Mouse (Mus musculus): ENCODE measurements around the gene Vash2.
"Not testable (repeated sequence)": the region's sequence is repeated elsewhere in the genome, so short reads cannot be mapped to it uniquely, and the experiment has no call there.

Vash2 gene

DNA sequence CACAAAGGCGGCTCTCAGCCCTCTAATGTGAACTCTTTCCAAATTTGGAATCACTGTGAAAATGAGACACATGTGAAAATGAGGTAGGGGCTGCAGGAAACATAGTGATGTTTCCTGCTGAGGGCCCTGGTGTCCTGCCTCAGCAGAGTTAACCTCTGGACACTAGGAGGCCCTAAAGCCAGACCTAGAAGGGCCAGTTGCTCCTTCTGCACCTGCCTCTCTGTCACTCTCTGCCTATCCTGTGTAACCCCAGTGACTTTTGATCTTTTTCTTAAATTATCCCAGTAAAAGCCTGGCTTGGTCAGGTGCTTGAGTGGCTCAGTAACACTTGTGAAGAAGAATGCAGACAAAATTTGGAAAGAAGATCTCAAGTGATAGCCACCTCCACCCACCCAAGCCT is 4.3 kb downstream of the Vash2 start:
- no peak for DNase-seq

DNA sequence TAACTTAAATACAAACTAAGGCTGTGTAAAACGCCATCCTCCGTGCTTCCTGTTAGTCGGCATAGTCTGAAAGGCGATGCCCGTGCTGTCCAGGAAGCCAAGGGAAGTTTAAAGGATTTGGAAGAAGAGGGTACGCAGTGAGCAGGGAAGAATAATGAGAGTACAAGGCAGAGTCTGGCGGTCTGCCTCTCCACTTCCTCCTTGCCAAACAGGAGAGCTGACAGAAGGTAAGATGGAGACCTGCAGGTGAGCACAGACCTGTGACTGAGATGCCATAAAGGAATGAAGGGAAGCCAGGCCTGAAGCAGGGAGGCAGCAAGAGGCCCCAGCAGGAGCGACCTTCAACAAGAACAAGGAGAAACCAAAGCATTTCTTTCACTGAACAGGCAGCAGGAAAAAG is 4.9 kb downstream of the Vash2 start:
- DNase-seq, result no peak

DNA sequence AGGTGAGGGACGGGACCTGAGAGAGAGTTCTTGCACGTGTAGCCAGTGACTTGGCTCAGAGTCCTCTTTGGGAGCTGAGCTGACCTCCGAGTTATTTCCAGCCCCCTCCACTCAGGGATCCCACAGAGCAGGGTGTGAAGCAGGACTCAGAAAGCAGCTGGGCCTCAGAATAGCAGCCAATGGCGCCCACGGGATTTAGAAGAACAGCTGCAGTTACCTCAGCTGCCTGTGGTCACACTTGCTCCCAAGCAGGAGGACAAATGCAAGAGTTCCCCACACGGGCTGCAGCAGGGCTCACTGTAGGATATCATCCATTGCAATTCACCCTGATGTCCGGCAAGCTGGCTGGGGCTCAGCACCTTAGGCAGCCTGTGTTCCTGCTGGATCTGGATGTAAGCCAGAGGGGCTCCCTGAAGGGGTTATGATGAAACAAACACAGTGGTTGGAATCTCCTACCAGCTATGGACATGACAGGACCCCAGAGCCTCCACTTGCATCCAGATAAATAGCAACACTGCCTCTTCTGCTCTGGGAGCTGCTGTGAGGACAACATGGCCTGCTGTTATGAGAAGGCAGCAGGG is 6.4 kb downstream of the Vash2 start:
- DNase-seq, result no peak

DNA sequence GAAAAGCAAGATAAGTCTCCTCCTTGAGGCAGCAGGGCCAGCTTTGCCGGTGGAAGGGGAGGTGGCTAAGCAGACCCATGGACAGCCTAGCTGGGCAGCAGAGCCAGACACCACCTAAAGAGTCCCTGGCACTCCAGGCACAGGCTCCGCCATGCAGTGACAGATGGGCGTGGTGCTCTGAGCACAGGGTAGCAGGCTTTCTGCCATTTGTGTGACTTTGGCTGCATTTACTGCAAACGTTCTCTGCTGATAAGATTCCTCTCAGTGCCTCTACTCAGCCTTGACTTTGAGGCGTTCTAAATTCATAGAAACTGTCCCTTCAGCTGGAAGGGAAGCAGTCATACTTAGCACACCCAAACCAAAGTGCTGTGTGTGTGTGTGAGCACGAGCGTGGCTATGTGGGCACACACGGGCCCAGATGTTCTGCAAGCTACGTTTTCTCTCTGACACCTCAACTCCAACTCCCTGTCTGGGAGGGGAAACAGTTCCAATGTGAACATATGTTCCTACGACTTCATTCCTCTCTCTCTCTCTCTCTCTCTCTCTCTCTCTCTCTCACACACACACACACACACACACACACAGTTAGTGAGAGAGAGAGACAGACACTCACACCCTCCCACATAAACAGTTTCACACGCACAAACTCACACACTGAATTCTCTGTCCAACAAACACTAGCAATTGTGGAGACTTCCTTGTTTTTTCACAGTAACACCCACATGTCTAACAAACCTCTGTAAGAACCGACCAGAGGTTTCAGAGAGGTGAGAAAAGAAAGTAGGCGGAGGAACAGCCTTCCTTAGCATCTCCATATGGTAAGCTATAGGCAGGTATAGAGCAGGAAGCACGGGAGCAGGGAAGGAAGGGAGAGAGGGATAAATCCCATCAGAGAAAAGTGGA is 7.1 kb downstream of the Vash2 start:
- DNase-seq, result no peak

DNA sequence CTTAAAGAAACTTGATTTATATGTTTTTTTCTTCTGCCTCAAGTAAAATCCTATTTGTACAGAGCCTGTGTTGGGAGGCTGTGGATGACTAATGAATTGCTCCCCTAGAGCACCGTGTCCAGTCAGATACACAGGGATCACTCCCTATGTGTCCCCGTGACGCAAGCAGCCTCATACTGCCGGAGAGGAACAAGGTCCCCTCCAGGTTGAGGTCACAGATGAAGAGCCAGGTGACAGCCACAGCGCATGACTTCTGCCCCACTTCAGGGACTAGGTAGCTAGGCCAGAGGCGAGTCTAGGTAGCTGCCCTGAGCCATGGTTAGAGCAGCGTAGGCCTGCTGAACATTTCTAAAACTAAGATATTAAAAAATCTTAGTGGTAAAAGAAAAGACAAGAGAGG is 11.1 kb downstream of the Vash2 start:
- DNase-seq, result no peak

DNA sequence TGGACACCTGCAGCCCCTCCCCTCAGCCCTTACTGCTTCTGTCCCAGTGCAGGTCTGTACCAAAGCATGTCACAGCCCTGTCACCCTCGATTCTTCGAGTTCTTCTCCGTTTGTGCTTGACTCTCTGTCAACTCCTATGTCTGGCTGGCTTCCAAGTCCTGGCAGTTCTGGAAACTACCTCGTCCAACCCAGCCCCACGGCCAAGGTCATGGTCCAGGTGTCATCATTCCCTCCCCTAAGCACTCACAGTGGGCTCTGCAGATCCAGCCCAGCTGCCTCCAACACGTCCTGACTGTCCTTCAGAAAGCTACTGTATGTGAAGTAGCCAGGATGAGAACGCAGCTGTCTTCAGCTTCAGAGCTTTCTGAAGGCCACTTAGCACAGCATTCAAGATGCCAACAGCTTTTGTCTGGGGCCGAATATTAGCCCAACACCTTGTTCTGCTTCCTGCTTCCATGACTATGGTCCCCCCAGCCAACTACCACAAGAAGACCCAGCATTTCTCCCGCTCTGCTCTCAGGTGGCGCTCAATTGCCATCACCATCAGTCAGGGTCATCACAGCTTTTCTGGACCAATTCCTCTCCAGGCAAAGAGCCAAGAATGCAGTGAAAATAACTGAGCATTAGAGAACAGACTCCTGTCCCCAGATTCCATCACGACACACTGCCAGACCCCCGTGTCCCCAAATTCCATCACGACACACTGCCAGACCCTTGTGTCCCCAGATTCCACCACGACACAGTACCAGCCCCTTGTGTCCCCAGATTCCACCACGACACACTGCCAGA is 13.9 kb downstream of the Vash2 start:
- no peak for DNase-seq

DNA sequence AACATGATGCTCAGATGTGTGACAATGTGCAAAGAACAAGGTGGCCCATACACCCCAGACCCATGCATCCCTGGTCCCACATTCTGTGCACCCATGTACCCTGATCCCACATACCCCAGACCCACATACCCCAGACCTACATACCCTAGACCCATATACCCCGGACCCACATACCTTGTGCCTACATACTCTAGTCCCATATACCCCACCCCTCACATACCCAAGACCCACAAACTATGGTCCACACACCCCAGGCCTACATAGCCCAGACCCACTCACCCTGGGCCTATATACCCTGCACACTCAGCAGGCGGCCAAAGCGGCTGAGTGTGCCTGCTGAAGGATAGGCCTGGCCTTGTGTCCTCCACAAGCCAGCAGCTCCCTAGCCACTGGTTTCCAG is 16.3 kb downstream of the Vash2 start:
- DNase-seq, result no peak

DNA sequence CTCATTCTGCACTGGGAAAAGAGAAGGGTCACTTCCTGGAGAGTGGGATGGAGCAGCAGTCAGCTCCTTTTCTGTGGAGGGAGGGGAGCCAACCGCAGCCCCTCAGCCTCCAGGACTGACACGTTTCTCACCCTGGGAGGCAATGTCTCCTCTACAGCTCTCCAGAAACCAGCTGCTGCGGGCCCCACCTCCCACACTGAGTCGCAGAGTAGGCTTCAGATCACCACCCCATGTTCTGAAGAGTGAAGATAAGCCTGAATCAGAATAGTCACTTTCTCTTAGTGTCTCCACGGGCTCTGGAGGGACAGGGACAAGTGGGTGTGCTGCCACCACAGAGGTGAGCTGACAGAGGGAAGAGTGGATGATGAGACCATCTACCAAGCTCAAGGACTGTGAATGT is 20.3 kb downstream of the Vash2 start:
- DNase-seq, result no peak

DNA sequence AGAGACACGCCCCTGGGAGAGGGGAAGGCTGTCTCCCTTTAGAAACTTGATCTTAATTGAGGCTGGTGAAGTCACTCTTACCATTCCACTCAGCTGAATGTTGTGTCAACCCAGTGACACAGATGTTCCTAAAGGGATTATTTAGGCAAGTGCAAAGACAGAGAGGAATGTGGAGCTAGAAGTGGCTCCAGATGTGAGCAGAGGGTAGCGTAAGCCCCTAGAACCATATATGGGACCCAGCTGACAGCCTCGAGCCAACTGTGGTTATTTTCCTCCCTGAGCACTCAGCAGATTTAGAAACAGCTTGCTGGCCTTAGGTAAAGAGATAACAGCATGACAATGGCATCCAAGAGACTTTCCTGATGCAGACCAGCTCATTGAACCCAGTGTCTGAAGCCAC is 26.1 kb downstream of the Vash2 start:
- no peak for DNase-seq

DNA sequence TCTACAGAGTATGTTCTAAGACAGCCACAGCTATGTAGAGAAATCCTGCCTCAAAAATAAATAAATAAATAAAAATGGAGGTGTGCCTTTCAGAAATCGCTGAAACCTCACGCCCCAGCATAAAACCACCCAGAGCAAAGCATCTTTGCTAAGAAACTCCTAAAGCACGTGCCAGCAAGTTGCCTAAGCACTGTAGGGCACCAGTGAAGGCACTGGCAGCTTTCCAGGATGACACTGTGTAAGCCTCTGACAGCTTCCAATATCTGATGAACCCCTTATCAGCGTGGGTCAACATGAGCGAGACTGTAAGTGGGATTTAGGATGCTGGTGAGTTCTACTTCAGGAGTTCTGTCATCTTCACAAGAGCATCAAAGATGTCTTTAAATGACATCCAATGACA is 28.1 kb downstream of the Vash2 start:
- DNase-seq, result no peak

DNA sequence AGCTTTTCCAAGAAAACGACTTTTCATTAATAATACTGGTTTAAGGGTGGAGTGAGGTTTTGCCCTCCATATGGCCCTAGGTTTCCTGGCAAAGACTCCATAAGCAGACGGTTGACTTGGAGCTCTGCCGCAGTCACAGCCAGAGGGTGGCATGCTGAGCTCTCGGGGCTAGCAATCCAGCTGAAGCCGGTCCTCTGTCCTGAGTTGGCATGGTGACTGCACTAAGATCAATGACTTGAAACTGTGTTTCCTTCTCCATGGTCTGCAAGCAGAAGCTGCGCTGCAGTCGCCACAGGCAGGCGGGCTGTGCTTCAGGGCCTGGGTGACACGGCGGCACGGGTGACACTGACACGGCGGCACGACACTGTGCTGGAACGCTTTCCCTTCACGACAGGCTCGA is 30.2 kb downstream of the Vash2 start:
- DNase-seq, result no peak

DNA sequence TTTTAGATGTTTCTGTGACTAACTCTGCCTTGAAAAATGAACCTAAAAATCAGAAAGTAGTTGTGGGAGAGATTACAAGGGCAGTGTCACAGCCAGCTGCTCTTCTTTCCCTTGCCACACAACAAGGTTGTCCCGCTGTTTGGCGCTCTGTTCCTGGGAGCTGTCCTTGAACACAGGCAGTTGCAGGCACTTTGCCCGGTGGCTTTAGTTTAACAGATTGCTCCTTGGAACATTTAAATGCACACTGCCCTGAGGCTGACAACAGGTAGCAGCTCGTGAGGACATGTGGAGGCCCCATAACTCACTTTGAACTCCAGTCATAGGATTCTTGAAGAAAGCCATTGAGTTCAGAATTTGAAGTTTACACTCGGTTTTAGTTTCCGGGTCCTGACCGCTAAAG is 30.7 kb downstream of the Vash2 start:
- DNase-seq, result no peak

DNA sequence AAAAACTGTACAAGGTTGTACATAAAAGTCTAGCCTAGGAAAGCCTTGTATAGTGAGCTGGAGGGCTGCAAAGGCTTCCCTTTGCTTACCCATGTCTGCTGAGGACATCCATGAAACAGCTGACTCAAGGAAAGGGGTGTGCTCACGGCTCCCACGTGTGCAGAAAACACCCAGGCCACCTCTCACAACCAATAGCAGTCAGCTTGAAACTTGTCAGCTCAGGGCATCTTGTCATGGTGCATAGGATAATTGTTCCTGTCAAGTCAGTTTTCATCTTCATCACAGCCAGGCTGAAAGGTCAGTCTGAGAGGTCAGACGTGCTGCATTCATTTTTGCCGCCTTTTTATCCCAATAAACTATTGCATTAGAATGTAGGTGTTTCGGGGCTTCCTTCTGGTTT is 31.1 kb downstream of the Vash2 start:
- DNase-seq, result no peak

DNA sequence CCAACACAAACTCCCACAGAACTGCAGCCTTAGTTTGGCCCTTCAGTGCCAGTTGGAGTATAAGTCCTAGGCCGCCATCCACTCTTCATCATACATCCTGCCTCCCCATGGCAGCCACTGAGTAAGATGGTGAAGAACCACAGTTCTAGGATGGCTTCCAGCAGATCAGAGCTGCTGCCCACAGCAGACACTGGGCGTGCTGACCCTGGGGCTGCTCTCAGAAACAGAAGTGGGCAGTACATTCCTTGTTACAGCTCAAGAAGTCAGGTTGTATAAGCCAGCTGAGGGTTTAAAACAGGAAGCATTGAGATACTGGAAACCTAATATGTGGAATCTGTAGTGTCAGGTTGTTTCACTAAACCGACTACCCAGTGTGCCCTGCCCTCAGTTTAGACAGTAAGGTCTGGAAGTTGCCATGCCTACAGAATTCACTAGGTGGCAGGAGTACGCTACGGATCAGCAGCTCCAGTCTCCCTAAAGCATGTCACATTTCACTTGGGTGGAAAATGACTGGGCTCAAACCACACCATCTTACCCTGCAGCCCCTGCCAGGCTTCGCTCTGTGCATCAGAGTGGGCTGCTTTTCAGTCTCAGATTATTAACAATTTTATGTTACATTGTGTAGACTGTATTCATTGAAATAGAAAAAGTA is 34.9 kb downstream of the Vash2 start:
- peak; percentile 38 to 67 for DNase-seq

DNA sequence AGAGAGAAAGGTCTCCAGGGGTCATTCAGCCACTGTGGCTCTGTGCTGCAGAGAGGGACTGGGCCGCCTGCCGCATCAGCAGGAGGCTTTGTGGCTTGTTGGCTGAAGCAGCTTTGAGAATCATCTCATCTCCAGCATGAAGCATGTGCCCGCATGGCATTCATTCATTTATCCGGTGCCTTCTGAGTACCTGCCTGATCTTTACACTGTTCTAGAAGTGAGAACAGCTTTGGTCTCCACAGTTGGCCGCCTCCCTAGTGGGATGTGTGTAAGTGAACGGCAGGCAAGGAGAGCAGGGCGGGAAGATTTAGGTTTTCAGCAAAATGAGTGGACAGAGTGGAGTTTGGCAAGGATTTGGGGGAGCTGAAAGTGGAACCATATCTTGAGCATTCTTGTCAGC is 39.3 kb downstream of the Vash2 start:
- DNase-seq, result no peak

DNA sequence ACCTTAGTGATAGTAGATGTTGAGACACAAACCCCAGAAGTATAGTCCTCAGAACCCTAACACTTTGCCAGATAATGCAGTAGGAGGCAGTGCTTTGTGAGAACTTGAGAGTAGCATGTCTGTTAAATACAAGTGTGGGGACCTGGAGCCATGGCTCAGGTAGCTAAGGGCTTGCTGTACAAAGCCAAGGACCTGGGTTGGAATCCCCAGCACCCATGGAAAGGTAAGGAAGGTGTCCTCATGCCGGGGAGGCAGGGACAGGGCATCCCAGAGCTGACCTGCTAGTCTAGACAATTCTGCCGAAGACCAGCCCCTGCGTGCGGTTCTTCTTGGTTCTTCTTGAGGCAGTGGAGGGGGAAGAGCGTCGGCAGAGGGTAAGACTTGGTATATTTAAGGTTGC is 48.9 kb downstream of the Vash2 start:
- DNase-seq, result no peak

DNA sequence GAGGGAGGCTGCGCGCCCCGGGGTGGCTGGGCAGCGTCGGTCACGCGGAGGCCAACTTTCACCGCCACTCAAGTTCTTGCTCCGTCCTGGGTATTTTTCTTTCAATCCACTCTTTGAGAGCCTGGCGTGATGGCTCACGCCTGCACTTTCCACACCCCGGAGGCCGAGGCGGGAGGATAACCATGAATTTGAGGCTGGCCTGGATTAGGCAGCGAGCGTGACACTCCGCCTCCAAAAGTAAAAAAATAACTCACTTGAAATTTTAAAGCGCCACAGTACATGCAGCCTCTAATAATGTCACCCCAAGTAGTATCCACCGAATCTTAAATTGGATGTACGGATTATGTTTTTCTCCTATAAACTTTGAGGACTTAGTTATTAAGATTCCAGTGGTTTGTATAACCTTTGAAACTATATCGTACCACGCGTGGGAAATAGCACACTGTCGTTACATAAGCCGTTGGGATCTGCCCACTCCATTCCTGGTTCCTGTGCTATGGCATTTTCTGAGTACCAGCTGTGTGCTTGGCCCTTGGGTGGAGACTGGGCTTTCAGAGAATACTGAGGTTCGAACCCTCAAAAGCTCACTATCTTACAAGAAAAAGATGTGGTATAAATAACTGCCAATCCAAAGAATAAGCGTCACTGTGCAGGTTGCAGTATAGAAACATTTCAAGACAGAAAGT is 49.9 kb downstream of the Vash2 start:
- no peak for DNase-seq

DNA sequence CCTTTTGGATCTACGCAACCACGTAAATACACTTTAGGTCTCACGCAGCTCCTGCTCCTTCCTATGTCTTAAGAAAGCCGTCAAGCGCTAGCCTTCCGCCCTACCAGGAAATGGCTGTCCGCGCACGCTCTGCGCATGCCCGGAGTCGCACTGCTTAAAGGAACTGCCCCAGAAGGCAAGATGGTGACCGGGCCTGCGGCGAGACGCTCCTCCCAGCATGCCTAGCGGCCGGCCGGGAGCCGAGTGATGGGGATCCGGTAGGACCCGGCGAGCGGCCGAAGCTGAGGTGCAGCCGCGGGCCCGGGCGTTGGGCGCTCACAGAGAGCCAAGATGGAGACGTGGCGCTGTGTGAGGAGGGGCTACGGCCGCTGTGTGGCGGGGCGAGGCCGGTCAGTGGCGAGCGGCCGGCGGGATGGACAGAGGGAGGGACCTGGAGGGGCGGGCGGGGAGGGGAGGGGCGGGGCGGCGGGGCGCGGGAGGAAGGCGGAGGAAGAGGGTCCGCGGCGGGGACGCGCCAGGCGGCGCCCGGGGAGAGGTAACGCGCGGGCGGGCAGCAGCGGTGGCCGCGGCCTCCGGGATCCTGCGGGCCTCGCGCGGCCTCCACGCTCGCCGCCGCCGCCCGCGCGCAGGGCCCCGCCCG is 50.6 kb downstream of the Vash2 start:
- peak; percentile 97 for DNase-seq

DNA sequence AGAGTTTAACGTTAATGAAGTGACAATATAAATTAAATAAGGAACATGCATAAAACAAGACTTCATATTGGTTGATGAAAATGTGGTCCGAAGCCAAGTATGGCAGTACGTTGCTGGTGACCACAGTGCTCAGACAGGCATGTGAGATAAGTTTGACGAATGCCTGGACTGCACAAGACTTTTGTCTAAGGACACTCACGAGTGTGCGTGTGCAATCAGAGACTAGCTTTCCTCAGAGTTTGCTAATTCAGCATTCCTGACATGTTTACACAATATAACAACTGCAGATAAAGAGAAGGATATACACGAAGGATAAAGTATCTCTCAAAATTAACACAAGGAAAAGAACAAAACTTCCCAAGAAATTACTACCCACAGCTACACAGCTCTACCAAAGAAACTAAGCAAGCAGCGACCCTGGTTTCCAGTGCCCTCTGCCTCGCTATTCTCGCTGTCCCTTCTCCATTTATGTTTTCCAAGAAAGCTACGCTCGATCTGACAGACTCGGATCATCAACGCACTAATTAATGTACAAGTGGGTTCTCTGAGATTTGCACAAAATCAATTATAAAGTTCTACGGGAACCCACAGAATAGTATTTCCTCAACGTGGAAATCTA is 51.2 kb downstream of the Vash2 start:
- no peak for DNase-seq

DNA sequence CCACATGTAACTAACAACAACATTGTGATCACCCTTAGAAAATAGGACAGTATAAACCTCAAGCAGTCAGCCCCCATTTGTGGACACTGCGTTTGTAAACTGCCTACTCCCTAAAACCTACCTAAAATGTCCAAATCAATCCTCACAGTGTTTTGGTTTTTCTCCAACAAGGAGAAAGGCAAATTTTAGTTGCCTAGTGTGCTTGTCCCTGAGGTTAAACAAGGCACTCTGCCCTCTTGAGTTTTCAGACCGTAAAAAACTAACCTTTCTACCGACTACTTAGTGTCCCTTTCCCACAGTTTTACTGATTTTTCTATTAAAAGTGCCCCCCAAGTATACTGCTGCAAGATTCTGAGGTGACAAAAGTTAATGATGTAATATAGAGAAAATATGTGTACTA is 51.8 kb downstream of the Vash2 start:
- DNase-seq, result no peak

DNA sequence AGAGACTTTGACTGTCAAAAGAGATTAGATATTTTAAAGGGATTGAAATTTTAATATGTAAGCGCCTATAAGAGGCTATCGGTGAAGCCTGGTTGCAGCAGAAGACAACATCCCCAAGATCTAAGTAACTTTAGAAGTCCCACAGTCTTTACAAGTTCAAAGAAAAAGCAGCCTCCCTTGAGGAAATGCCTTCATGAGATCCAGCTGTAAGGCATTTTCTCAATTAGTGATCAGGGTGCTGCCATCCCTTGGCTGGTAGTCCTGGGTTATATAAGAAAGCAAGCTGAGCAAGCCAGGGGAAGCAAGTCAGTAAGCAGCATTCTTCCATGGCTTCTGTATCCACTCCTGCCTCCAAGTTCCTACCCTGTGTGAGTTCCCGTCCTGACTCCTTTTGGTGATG is 54.3 kb downstream of the Vash2 start, which contains the start of gene Angel2:
TSS of gene Angel2 (plus strand) at position 301 of the 400 bp plus-strand sequence.
- not testable (repeated sequence) for DNase-seq
